Comparison of ENCODE assay signal across 7 mouse cellular contexts in the genomic region with DNA sequence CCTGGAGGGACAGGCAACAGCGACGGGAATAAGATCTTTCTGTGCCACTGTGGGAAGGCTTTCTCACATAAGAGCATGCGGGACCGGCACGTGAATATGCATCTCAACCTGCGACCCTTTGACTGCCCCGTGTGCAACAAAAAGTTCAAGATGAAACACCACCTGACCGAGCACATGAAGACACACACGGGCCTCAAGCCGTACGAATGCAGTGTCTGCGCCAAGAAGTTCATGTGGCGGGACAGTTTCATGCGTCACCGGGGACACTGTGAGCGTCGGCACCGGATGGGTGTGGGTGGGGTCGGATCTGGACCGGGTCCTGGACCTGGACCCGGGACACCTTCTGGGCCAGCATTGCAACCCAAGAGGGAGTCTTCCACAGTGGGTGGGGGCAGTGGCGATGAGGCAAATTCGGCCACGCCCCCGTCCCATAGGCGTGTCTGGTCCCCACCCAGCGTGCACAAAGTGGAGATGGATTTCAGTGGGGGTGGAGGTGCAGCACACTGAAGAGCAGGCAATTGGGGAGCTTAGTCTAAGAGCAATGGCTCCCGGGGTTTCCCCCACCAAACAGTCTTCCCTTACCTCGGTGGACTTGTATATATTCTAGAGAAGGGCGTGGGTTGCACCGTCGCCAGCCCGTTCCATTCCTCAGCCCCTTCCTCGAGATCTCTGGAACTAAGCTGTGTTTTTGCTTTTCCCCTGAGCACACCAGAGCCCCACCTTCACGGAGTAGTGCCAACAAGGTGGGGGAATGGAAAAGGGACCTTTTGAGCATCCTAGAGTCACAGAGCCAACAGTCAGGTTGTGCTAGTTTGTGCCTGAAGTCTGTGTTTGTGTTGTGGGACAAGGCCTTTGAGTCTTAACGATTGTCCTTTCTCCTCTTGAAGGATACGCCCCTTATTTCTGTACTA. TPM values are rescaled to one million over a fixed set of nuclear protein-coding genes. Genes with fewer than 3 reads are reported as not detected.
DNase-seq lines count a peak whose midpoint lies in the region; ATAC-seq and TF ChIP-seq lines count a peak whose summit lies in the region.

No protein-coding gene starts in this region.

- H3K36me3 ChIP-seq in testis, adult 2 months (ENCODE audit: control insufficient read depth, insufficient read depth, low read length), result peaks cover 4% of the 10 kb centered on the region; the same call in 1 of the 2 replicates
- peaks cover 24% of the 10 kb centered on the region for H3K36me3 ChIP-seq in embryonic facial prominence, embryonic 12.5 days
- peaks cover 20% of the 10 kb centered on the region for H3K36me3 ChIP-seq in heart, postnatal 0 days (replicated peaks; ENCODE audit: control insufficient read depth, insufficient read depth, low read length)
- H3K36me3 ChIP-seq in neural tube, embryonic 15.5 days, result peaks cover 23% of the 10 kb centered on the region

- 61% methylated on average over 37 of the region's 37 CpGs for WGBS in embryonic facial prominence, embryonic 12.5 days
- 57% methylated on average over 37 of the region's 37 CpGs for WGBS in heart, postnatal 0 days
- WGBS in neural tube, embryonic 15.5 days, result 62% methylated on average over 37 of the region's 37 CpGs

- H3K27me3 ChIP-seq in testis, adult 2 months (ENCODE audit: control insufficient read depth, insufficient read depth, low read length), result no peaks in the 10 kb centered on the region
- 0 out of 2 replicates have a peak, but pooled peaks cover 2% of the 10 kb centered on the region for H3K27me3 ChIP-seq in embryonic facial prominence, embryonic 12.5 days
- no peaks in the 10 kb centered on the region for H3K27me3 ChIP-seq in heart, postnatal 0 days (ENCODE audit: control insufficient read depth, insufficient read depth, low read length)
- H3K27me3 ChIP-seq in neural tube, embryonic 15.5 days (replicated peaks), result no peaks in the 10 kb centered on the region

- DNase-seq in testis, postnatal 14 days (ENCODE audit: low spot score), result no peak
- no peak for DNase-seq in heart, postnatal 0 days (ENCODE audit: low spot score)
- DNase-seq in liver, result peak; percentile 76
- DNase-seq in frontal cortex, postnatal 14 days (ENCODE audit: low spot score in 2 of 2), result no peak

- peaks cover 43% of the 10 kb centered on the region for H3K4me1 ChIP-seq in testis, adult 2 months (ENCODE audit: control insufficient read depth, insufficient read depth, low read length)
- peaks cover 35% of the 10 kb centered on the region for H3K4me1 ChIP-seq in embryonic facial prominence, embryonic 12.5 days
- peaks cover 5% of the 10 kb centered on the region; the same call in 1 of the 2 replicates for H3K4me1 ChIP-seq in heart, postnatal 0 days (ENCODE audit: control insufficient read depth, insufficient read depth)
- H3K4me1 ChIP-seq in neural tube, embryonic 15.5 days, result peaks cover 64% of the 10 kb centered on the region

- peak overlapping the region; percentile 98 for H3K4me2 ChIP-seq in embryonic facial prominence, embryonic 12.5 days (replicated peaks)
- peak overlapping the region; percentile 94 for H3K4me2 ChIP-seq in heart, postnatal 0 days (ENCODE audit: low read depth, low read length)
- H3K4me2 ChIP-seq in neural tube, embryonic 15.5 days, result peak overlapping the region; percentile 70

- H3K9me3 ChIP-seq in embryonic facial prominence, embryonic 12.5 days, result no peaks in the 10 kb centered on the region
- H3K9me3 ChIP-seq in heart, postnatal 0 days (replicated peaks; ENCODE audit: control insufficient read depth, low read length), result no peaks in the 10 kb centered on the region
- no peaks in the 10 kb centered on the region for H3K9me3 ChIP-seq in neural tube, embryonic 15.5 days (replicated peaks)

- H3K27ac ChIP-seq in testis, adult 2 months (ENCODE audit: control insufficient read depth, insufficient read depth, low read depth, low read length), result peak overlapping the region; percentile 63
- no peak overlapping the region for H3K27ac ChIP-seq in embryonic facial prominence, embryonic 12.5 days
- H3K27ac ChIP-seq in heart, postnatal 0 days (ENCODE audit: low read depth), result peak overlapping the region; percentile 73
- no peak overlapping the region for H3K27ac ChIP-seq in neural tube, embryonic 15.5 days (replicated peaks)

- ATAC-seq in embryonic facial prominence, embryonic 12.5 days (ENCODE audit: insufficient number of reproducible peaks, insufficient read depth, low FRiP score, low TSS enrichment), result no peak
- no peak for ATAC-seq in heart, postnatal 0 days (ENCODE audit: insufficient read depth, low read depth)
- no peak for ATAC-seq in neural tube, embryonic 15.5 days (ENCODE audit: low FRiP score)

- H3K9ac ChIP-seq in embryonic facial prominence, embryonic 12.5 days, result no peak overlapping the region
- peak overlapping the region; percentile 59; the same call in 1 of the 2 replicates for H3K9ac ChIP-seq in heart, postnatal 0 days (replicated peaks; ENCODE audit: low read depth, low read length)
- no peak overlapping the region for H3K9ac ChIP-seq in neural tube, embryonic 15.5 days (replicated peaks)

- TF ChIP-seq CTCF in testis, adult 2 months (IDR thresholded peaks at IDR 0.05; ENCODE audit: control insufficient read depth, insufficient read depth, insufficient replicate concordance, low read depth, low read length), result no peak
- no peak for TF ChIP-seq CTCF in heart, postnatal 0 days (IDR thresholded peaks at IDR 0.05; ENCODE audit: low read depth)

- TF ChIP-seq POLR2A in testis, adult 2 months (IDR thresholded peaks at IDR 0.05; ENCODE audit: control insufficient read depth, low read depth, low read length), result no peak; the same call in 1 of the 2 replicates

- TF ChIP-seq EP300 in heart, postnatal 0 days (IDR thresholded peaks at IDR 0.05; ENCODE audit: low read depth), result no peak

- H3K4me3 ChIP-seq in testis, adult 2 months (ENCODE audit: control insufficient read depth, low read depth, low read length), result peak overlapping the region; percentile 92
- H3K4me3 ChIP-seq in embryonic facial prominence, embryonic 12.5 days, result peak overlapping the region; percentile 57; the same call in 1 of the 2 replicates
- H3K4me3 ChIP-seq in heart, postnatal 0 days (ENCODE audit: low read depth, low read length), result peak overlapping the region; percentile 66
- H3K4me3 ChIP-seq in neural tube, embryonic 15.5 days (replicated peaks), result peak overlapping the region; percentile 45

RNA-seq across cellular contexts. Expression of a gene that starts 2.8 kb away (rescaled TPM):
- 65.0 and 66.5 TPM in 2 replicates for polyA plus RNA-seq in testis, adult 2 months (2012; rRNA removed)
- polyA plus RNA-seq in embryonic facial prominence, embryonic 12.5 days (2016; fragmentation: Nextera tagmentation; extraction: Ambion mirVana), result 21.6 and 21.9 TPM in 2 replicates
- total RNA-seq in heart, postnatal 0 days (2014; rRNA removed; ENCODE audit: low replicate concordance), result 29.1 and 42.9 TPM in 2 replicates
- polyA plus RNA-seq in heart, postnatal 0 days (2015; fragmentation: Nextera tagmentation; extraction: Ambion mirVana), result 10.1 and 12.0 TPM in 2 replicates
- polyA plus RNA-seq in neural tube, embryonic 15.5 days (2015; fragmentation: Nextera tagmentation; extraction: Ambion mirVana), result 13.7 and 15.8 TPM in 2 replicates

RNA-seq across cellular contexts. Expression of a gene that starts 2.8 kb away (rescaled TPM):
- polyA plus RNA-seq in testis, adult 2 months (2012; rRNA removed), result 71.7 and 80.8 TPM in 2 replicates
- polyA plus RNA-seq in embryonic facial prominence, embryonic 12.5 days (2016; fragmentation: Nextera tagmentation; extraction: Ambion mirVana), result 20.0 and 25.0 TPM in 2 replicates
- 50.9 and 84.1 TPM in 2 replicates for total RNA-seq in heart, postnatal 0 days (2014; rRNA removed; ENCODE audit: low replicate concordance)
- polyA plus RNA-seq in heart, postnatal 0 days (2015; fragmentation: Nextera tagmentation; extraction: Ambion mirVana), result 47.6 and 51.3 TPM in 2 replicates
- 35.3 and 51.3 TPM in 2 replicates for polyA plus RNA-seq in neural tube, embryonic 15.5 days (2015; fragmentation: Nextera tagmentation; extraction: Ambion mirVana)

RNA-seq across cellular contexts. Expression of a gene that starts 9.3 kb away (rescaled TPM):
- polyA plus RNA-seq in testis, adult 2 months (2012; rRNA removed), result 157 and 183 TPM in 2 replicates
- 70.1 and 72.8 TPM in 2 replicates for polyA plus RNA-seq in embryonic facial prominence, embryonic 12.5 days (2016; fragmentation: Nextera tagmentation; extraction: Ambion mirVana)
- total RNA-seq in heart, postnatal 0 days (2014; rRNA removed; ENCODE audit: low replicate concordance), result 15.2 and 19.3 TPM in 2 replicates
- 18.0 and 20.0 TPM in 2 replicates for polyA plus RNA-seq in heart, postnatal 0 days (2015; fragmentation: Nextera tagmentation; extraction: Ambion mirVana)
- 50.7 and 58.5 TPM in 2 replicates for polyA plus RNA-seq in neural tube, embryonic 15.5 days (2015; fragmentation: Nextera tagmentation; extraction: Ambion mirVana)

RNA-seq across cellular contexts. Expression of a gene that starts 10.8 kb away (rescaled TPM):
- polyA plus RNA-seq in testis, adult 2 months (2012; rRNA removed), result 83.4 and 93.0 TPM in 2 replicates
- 60.9 and 64.8 TPM in 2 replicates for polyA plus RNA-seq in embryonic facial prominence, embryonic 12.5 days (2016; fragmentation: Nextera tagmentation; extraction: Ambion mirVana)
- 63.1 and 144 TPM in 2 replicates for total RNA-seq in heart, postnatal 0 days (2014; rRNA removed; ENCODE audit: low replicate concordance)
- polyA plus RNA-seq in heart, postnatal 0 days (2015; fragmentation: Nextera tagmentation; extraction: Ambion mirVana), result 21.1 and 21.9 TPM in 2 replicates
- 56.8 and 58.8 TPM in 2 replicates for polyA plus RNA-seq in neural tube, embryonic 15.5 days (2015; fragmentation: Nextera tagmentation; extraction: Ambion mirVana)

RNA-seq across cellular contexts. Expression of a gene that starts 13.6 kb away (rescaled TPM):
- polyA plus RNA-seq in testis, adult 2 months (2012; rRNA removed), result not detected in 2 replicates
- polyA plus RNA-seq in embryonic facial prominence, embryonic 12.5 days (2016; fragmentation: Nextera tagmentation; extraction: Ambion mirVana), result 0.35 and 0.38 TPM in 2 replicates
- total RNA-seq in heart, postnatal 0 days (2014; rRNA removed; ENCODE audit: low replicate concordance), result not detected in 2 replicates
- polyA plus RNA-seq in heart, postnatal 0 days (2015; fragmentation: Nextera tagmentation; extraction: Ambion mirVana), result not detected in 2 replicates
- polyA plus RNA-seq in neural tube, embryonic 15.5 days (2015; fragmentation: Nextera tagmentation; extraction: Ambion mirVana), result 0.93 and 1.2 TPM in 2 replicates

Comparison
In these comparisons a context has a peak if more than half of its experiments do, and no peak if none do; other contexts are left out.
1. H3K27ac ChIP-seq: peak in testis, adult 2 months (single experiment) and heart, postnatal 0 days (single experiment); none in embryonic facial prominence, embryonic 12.5 days (single experiment) and neural tube, embryonic 15.5 days (single experiment).
2. Peak in every context shown above with its lines, with median percentiles within 50 percentile points of each other: H3K4me3 ChIP-seq and H3K4me2 ChIP-seq.